Mouse (Mus musculus) heart, postnatal 10 days (tissue): Measurements from ENCODE around the gene Gm49601. TPM values are rescaled to one million over a fixed set of nuclear protein-coding genes. Genes with fewer than 3 reads are reported as not detected.

Source experiments
- DNase-seq, 2 experiments: peaks; one replicate each; pipeline ENCODE4 v3.0.0; 2021
- intact Hi-C: fragments of 180-260 bp; cut with DNase I; formaldehyde crosslinking; loops from one replicate; pipeline ENCODE4 v1.15.1; 2025
- total RNA-seq, 2 experiments: library from RNA; stranded (reverse); gene quantifications; 2 replicates each; pipeline ENCODE4 v1.2.3; 2021

Gene Gm49601
- total RNA-seq, 2 experiments from 2014 or later, result 2.2 to 4.1 TPM

GRCm38 (mm10) chr16:18584901-18585510 lies 41.2 kb downstream of the Gm49601 start:
- DNase-seq, result no peak
- intact Hi-C loops, result no loop called here

- intact Hi-C loops, result no loop called here
- no peak for DNase-seq
These were observed 42.4 kb downstream of the Gm49601 start for GRCm38 (mm10) chr16:18583673-18584357.

GRCm38 (mm10) chr16:18583169-18583568 lies 43.1 kb downstream of the Gm49601 start:
- no peak for DNase-seq
- intact Hi-C loops, result no loop called here

- DNase-seq, result no peak
- intact Hi-C loops, result no loop called here
These were observed 43.6 kb downstream of the Gm49601 start for GRCm38 (mm10) chr16:18582426-18583148.

- intact Hi-C loops, result no loop called here
- no peak for DNase-seq
These were observed 44.5 kb downstream of the Gm49601 start for GRCm38 (mm10) chr16:18581623-18582205.

GRCm38 (mm10) chr16:18581050-18581622 lies 45.1 kb downstream of the Gm49601 start:
- no peak for DNase-seq
- intact Hi-C loops, result no loop called here

- no peak for DNase-seq
- intact Hi-C loops, result no loop called here
These were observed 45.8 kb downstream of the Gm49601 start for GRCm38 (mm10) chr16:18580389-18580788.

- intact Hi-C loops, result no loop called here
- no peak for DNase-seq
These were observed 48.5 kb downstream of the Gm49601 start for GRCm38 (mm10) chr16:18577599-18578160.

- DNase-seq, result no peak
- intact Hi-C loops, result no loop called here
These were observed 49.2 kb downstream of the Gm49601 start for GRCm38 (mm10) chr16:18577071-18577470.

- DNase-seq, result no peak
- intact Hi-C loops, result no loop called here
These were observed 52.0 kb downstream of the Gm49601 start for GRCm38 (mm10) chr16:18574196-18574595.

Other genes with a start within 250 kb of the Gm49601 start
- 10 to 100 TPM; 30.0 to 32.0 TPM for gene Txnrd2, start 200.0 kb downstream of the Gm49601 start, total RNA-seq
- 100 to 1,000 TPM; 133 to 156 TPM for gene Comt, start 199.6 kb downstream of the Gm49601 start, total RNA-seq
- gene Gnb1l, start 127.7 kb downstream of the Gm49601 start, total RNA-seq, result 1 to 10 TPM; 6.4 to 6.9 TPM
- gene Rtl10, start 127.5 kb downstream of the Gm49601 start, total RNA-seq, result 1 to 10 TPM; 4.0 to 5.6 TPM
- 1 to 10 TPM in 1 of 2 experiments, under 1 TPM in 1; 0.57 to 1.1 TPM for gene Tbx1, start 35.8 kb downstream of the Gm49601 start, total RNA-seq
- gene Gp1bb, start 4.0 kb downstream of the Gm49601 start, total RNA-seq, result 1 to 10 TPM in 1 of 2 experiments, under 1 TPM in 1; 0.77 to 1.2 TPM
- gene Sept5, start 3.5 kb upstream of the Gm49601 start, total RNA-seq, result 10 to 100 TPM; 11.3 to 11.6 TPM
- gene Cldn5, start 150.4 kb upstream of the Gm49601 start, total RNA-seq, result 10 to 100 TPM; 79.8 to 90.1 TPM
- 10 to 100 TPM; 65.5 to 69.2 TPM for gene Ufd1, start 185.4 kb upstream of the Gm49601 start, total RNA-seq
- gene Cdc45, start 185.6 kb upstream of the Gm49601 start, total RNA-seq, result 1 to 10 TPM; 8.6 to 9.9 TPM
- 10 to 100 TPM; 20.3 to 20.8 TPM for gene 2510002D24Rik, start 210.2 kb upstream of the Gm49601 start, total RNA-seq
- 1 to 10 TPM; 1.2 to 1.5 TPM for gene Gm28539, start 210.2 kb upstream of the Gm49601 start, total RNA-seq